Mouse (Mus musculus) splenic B cell, adult 2 months (primary cell): ENCODE results near the gene Gm10277.

Experiments used
- DNase-seq: peaks from one replicate; pipeline ENCODE4 v3.0.0-alpha.2; 2011; ENCODE audit warnings: low read depth, low spot score
- H3K27me3 ChIP-seq: 2 replicates; pipeline ENCODE4 v1.6.1; 2012; ENCODE audit warnings: mild to moderate bottlenecking, low read length, moderate library complexity, mixed read lengths; ENCODE audit not compliant: control insufficient read depth, poor library complexity, insufficient read depth, severe bottlenecking
- H3K36me3 ChIP-seq: 2 replicates; pipeline ENCODE4 v1.6.1; 2012; ENCODE audit warnings: mild to moderate bottlenecking, low read length, moderate library complexity, mixed read lengths; ENCODE audit not compliant: control insufficient read depth, poor library complexity, insufficient read depth, severe bottlenecking

The Gm10277 gene

GRCm38 (mm10) chr11:77738555-77738954 lies 49.0 kb downstream of the Gm10277 start:
- no peaks in the 10 kb centered on the region; the same call in 1 of the 2 replicates for H3K36me3 ChIP-seq
- no peaks in the 10 kb centered on the region for H3K27me3 ChIP-seq
- no peak for DNase-seq

- H3K27me3 ChIP-seq, result no peaks in the 10 kb centered on the region
- DNase-seq, result peak; percentile 77
- H3K36me3 ChIP-seq, result no peaks in the 10 kb centered on the region; the same call in 1 of the 2 replicates
These were observed 50.3 kb downstream of the Gm10277 start for GRCm38 (mm10) chr11:77737289-77737688.
